Mouse (Mus musculus) adrenal gland, postnatal 36 days (tissue): ENCODE results near the gene Serping1. TPM values are rescaled to one million over a fixed set of nuclear protein-coding genes. Genes with fewer than 3 reads are reported as not detected.
"Not testable (repeated sequence)": the region's sequence is repeated elsewhere in the genome, so short reads cannot be mapped to it uniquely, and the experiment has no call there.

Experiments used
- DNase-seq, 2 experiments: peaks; one replicate each; pipeline ENCODE4 v3.0.0; 2021; ENCODE audit warnings: mixed read lengths in 1 of 2
- total RNA-seq, 2 experiments: library from RNA; stranded (reverse); gene quantifications; 2 replicates each; pipeline ENCODE4 v1.2.3; 2021

Serping1 gene
- total RNA-seq, 2 experiments from 2014 or later: 63.0 to 84.6 TPM

DNA sequence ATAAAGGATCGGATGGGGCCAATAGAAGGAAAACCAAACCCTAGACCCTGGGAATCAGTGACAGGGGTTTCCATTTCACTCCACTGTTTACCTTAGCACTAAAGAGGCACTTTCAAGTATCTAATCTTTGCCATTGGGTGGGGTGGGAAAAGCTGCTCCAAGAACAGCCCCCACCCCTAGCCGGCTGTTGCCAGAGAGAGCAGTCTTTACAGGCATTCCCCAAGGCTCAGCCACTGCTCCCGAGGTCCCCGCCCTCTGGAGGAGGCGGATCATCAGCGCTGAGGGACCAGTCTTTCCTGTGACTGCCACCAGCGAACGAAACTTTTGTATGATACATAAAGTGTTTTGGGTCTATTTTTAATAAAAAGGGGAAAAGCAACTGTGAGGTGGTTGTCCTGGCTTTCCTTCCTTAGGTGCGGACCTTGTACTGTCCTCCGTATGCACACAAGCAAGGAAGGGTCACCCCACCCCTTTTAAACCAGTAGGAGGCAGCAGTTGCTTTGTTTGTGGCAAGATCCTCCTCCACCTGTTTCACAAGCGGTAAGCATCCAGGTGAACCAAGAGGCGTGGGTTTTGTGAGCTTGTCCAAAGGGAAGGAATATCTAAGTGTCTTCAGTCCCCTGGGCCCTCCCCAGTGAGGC is 36.9 kb downstream of the Serping1 start:
- DNase-seq: peak; percentile 33 to 50

DNA sequence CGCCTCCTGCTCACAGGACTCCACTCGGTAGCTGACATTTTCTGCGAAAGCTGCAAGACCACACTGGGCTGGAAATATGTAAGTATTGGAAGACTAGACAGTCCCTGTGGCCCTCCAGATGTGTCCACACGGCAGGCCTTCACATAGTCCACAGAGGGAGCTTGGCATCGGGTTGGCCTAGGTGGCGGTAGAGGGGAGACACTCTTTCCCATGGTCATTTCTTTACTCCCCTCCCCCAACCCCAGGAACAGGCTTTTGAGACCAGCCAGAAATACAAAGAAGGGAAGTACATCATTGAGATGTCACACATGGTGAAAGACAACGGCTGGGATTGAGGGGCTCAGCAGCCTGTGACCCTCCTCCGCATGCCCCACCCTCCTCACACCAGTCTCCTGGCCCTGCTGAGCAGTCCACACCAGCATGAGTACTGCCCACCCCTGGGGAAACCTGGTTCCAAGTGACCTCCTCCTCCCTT is 37.8 kb downstream of the Serping1 start:
- no peak for DNase-seq

DNA sequence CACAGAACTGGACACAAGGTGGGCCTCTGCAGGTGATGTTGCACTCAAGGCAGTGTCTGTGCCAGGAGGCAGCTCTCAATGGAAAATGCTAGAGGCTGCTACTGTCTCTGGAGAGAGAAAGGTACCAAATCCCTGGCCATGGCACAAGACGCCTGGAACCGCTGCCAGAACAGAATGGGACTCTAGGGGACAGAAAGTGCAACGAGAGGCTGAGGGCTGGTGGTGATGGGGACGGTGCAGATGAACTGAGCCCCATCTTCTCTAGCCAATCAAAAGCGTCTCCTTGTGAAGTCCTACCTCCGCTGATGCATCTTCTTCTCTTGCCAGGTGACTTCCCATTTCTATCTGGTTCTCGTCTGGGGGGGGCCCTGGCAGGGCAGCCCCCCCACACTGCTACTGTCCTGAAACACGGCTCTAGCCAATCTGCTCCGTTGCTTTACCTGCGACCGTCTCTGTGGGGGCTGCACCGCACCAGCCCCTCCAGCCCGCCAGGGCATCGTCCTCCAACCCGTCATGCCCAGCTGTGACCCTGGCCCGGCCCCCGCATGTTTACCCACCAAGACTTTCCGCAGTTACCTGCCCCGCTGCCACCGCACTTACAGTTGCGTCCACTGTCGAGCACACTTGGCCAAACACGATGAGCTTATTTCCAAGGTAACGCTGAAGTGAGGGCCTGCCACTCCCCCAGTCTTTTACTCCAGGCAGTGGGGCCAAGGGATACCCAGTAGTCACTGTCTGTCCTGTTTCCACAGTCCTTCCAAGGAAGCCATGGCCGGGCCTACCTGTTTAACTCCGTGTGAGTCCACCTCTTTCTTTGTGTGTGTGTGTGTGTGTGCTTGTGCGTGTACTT is 38.7 kb downstream of the Serping1 start:
- DNase-seq: no peak

- DNase-seq: no peak
Measured at GRCm38 (mm10) chr2:84735346-84735920, 39.8 kb downstream of the Serping1 start.

DNA sequence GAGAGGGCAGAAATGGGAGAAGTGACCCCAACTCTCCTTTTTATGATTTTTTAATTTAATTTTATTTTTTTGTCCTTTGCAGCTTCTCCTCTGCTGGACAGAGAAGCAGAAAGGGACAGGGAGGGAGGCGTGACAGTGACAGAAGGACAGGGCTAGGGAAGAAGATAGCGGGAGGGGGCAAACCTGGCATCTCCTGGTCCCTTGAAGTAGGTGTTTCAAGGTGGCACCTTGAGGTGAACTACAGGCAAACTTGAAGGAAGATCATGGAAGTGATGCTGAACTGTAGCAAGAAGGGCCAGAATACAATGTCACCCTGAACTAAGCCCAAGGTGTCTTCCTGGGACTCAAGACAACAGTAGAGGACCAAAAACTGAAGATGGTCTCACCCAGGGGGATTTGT is 40.3 kb downstream of the Serping1 start:
- no peak for DNase-seq

DNA sequence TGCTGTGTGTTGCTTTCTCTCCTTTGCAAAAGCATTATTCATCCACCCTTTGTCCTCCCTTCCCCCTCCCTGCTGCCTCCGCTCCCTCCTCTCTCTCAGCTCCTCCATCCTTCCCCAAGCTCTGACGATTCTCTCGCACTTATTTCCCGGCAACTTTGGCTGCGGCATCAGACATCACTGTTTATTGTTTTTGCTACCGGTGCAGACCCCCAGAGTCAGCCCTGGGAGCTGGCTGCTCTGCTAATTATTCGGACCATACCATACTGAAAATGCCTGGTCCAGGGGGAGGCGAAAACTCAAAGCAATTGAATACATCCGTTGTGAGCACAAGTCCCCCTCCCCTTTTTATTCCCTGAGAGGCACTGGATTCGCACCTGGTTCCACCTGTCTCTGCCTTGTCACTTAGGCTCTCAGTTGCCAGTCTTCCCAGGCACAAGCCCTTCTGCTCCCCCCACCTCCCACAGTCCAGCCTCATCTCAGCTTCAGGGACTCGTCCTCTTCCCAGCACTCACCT is 40.8 kb downstream of the Serping1 start:
- no peak for DNase-seq

- peak; percentile 76 to 83 for DNase-seq
Measured at GRCm38 (mm10) chr2:84733579-84734300, 41.5 kb downstream of the Serping1 start, which contains the start of gene Ypel4. Gene Ypel4, plus strand, starts transcription at chr2:84734058.

DNA sequence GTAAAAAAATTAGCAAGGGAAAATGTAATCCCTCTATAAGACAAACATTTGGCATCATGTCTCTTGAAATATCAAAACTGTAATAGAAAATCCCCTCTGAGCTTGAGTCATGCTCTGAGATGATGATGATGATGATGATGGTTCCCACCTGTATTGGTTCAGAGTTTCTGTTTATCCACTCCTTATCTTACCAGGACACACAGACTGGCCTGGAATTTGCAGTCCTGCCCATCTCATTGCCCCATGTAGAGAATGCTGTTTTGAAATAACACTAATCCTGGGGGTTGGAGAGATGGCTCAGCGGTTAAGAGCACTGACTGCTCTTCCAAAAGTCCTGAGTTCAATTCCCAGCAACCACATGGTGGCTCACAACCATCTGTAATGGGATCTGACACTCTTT is 42.9 kb downstream of the Serping1 start:
- DNase-seq: no peak

DNA sequence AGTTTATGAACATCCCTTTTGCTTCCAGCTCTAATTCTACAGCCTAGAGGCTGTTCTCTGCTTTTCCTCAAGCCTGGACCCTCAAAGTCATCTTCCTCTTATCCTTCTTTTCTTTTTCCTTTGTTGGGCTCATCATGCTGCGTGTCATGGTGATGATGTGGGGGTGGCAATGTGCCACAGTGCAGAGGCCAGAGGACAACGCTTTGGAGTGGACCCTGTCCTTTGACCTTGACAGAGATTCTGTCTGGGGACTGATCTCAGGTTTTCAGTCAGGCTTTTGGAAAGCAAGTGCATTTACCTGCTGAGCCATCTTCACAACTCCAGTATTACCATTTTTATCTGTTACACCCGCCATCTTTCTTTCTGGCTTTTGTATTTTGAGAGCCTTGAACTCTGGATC is 44.0 kb downstream of the Serping1 start:
- no peak for DNase-seq

DNA sequence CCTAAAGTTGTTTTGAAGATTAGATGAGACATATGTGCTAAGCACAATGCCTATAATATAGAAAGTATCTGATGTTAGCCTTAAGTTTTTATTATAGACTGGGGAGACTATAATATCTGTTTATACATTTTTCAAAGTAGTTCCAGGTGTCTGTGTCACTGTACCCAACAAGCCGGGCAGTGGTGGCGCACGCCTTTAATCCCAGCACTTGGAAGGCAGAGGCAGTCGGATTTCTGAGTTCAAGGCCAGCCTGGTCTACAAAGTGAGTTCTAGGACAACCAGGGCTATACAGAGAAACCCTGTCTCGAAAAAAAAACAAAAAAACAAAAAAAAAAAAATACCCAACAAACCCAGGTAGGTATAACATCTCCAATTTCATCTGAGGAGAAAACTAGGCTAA is 47.1 kb downstream of the Serping1 start:
- DNase-seq: not testable (repeated sequence)

DNA sequence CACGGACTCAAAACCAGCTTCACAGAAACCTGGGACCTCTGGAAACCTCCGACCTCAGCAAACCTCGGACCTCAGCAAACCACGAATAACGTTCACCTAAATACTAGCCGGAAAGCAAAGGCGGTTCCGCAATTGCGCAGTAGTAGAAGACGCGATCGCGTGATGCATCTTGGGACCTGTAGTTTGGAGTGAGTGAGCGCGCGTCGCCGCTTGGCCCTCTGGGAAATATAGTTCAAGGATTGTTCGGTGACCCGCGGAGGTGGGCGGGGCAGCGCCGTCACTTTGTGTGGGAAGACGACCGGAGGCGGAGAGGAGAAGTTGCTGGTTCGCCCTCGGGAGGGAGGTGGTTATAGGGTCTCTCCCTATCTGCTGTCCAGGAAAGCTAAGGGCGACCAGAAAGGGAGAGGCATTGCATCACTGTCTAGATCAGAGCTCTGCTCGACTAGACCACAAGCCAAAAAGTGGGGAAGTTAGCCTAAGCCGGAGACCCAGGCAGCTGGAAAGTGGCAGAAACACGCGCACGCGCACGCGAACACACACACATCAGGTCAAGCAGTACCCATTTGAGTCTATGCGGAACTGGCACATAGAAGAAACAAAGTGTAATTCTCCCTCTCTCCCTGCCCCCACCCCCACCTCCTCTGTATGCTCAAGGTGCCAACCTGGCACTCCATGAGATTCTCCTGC is 47.9 kb downstream of the Serping1 start, which contains the start of gene Clp1:
Gene Clp1, minus strand, starts transcription at position 179 of the 687 bp plus-strand sequence.
- peak; percentile 97 to 98 for DNase-seq

- no peak for DNase-seq
Measured at GRCm38 (mm10) chr2:84726716-84727115, 48.5 kb downstream of the Serping1 start.

- no peak for DNase-seq
Measured at GRCm38 (mm10) chr2:84725770-84726169, 49.5 kb downstream of the Serping1 start.

DNA sequence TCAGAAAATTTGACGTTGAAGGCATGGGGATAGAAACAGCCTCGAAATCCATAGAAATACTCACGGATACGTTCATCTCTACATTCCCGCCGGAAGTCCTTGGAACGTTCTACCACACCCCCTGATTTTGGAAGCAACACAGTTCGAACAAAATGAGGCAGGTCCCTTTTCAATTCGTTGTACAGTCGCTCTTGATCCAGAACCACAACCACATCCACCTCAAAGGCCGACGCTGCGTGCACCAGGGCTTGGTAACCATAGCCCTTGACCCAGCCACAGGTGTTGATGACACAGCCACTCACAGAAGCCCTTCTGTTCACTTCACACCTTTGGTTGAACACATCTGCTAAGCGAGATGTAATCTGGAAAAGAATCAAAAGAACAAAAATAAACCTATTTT is 51.4 kb downstream of the Serping1 start:
- DNase-seq: no peak

- DNase-seq: no peak
Measured at GRCm38 (mm10) chr2:84721182-84721581, 54.1 kb downstream of the Serping1 start.

DNA sequence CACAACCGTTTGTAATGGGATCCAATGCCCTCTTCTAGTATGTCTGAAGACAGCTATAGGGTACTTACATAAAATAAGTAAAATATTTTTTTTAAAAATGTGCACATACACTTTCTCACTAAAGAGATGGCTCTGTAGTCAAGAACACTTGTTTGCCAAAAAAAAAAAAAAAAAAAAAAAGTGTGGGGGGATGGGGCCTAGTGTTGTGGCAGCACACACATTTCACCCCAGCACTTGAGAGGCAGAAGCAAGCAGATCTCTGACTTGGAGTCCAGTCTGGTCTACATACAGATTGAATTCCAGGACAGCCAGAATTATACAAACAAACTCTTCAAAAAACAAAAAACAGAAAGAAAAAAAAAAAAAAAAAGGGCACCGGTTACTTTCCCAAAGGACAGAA is 54.5 kb downstream of the Serping1 start:
- no peak for DNase-seq

DNA sequence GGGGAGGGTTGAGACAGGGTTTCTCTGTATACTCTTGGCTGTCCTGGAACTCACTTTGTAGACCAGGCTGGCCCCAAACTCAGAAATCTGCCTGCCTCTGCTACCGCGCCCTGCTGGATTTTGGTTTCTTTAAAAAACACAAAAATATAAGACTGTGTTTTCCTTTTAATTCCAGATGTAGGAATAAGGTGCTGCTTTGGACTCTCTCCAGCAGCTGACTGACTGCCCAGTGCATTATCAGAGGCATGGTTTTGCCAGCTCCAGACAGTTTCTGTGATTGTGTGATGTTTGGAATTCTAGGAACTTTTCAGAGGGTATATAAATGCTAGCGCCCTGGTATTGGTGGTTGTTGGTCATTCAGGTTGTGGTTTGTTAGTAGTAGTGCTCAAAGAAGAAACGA is 57.9 kb downstream of the Serping1 start:
- DNase-seq: no peak

DNA sequence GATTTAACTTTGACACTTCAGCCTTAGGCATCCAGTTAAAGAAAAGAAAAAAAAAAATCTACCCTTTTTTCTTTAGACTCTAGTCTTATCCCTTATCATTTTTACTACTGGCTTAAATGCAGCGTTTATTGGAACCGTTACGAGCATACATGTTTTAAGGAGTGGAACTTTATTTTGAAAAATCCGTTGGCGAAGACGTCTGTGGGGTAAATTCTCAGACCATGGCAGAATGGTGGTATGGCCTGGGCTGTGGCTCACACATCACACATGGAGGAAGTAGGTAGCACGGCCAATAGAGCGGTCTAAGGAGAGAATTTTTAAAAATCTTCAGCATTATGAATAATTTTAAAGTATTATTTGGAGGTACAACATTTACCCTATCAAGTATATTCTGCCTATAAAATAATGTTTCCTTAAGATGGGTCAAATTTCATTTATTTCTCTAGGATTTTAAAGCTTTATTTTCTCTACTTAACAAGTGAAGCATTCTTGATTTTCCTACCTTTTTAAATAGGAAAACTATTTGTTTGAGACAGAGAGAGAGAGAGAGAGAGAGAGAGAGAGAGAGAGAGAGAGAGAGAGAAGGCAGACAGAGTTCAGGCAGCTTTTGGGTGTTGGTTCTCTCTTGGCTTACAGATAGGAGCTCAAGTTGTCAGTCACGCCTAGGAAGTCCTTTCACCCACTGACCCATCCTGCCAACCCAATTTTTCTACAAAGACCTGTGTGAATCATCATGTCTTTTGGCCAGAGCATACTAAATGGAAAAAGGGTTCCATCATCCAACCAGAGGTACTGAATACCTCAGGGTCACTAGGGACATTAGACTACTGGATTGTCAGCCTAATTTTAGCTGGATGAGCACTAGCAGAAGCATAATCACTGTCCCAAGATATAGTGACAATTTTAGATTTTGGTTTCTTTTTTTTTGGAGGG is 58.6 kb downstream of the Serping1 start:
- DNase-seq: no peak

DNA sequence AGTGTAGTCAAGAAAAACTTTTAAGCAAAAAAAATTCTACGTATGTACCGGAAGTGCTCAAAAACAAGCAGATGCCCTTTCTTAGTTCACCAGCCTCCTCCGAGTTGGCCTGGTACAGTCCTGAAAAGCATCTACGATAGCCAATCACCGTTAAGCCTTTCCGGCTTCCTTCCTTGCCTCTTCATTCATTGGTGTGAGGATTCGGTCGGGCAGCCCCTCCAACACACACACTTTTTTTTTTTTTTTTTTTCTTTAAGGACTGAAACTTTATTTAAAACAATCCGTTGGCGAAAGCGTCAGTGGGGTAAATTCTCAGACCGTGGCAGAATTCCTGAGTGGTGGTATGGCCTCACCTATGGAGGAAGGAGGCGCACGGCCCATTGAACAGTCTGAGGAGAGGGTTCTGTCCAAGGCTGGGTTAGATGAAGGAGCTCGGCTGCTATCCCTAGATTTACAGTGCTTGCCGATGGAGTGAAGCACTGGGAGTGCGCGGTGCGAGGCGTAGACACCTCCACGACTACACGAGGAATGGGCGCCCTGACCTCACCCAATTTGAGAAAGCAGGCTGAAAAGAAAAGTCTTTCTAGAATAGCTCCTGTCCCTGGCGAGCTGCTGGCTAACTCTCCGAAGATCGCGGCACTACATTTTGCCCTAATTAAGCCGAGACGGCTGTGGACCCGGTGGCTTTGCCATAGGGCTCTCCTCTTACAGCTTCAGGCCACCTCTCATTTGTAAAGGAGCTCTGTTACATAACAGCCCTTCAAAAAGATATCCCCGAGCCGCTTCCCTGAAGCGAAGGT is 59.5 kb downstream of the Serping1 start:
- DNase-seq: peak; percentile 82 to 83
